Mouse (Mus musculus): ENCODE results near the gene Rab25. TPM values are rescaled to one million over a fixed set of nuclear protein-coding genes. Genes with fewer than 3 reads are reported as not detected.

Rab25 gene
- polyA plus RNA-seq, 1 experiment from 2014 or later: 14.2 TPM

MicroRNA genes within 50 kb of the gene (microRNA counts, 519-probe panel; counts per million panel counts)
- not detected for microRNA mmu-miR-1905

Small RNA genes within 50 kb of the gene (microRNA-seq; reads per million reads assigned to microRNA genes)
- not detected for gene Mir1905

Other genes starting within 250 kb of the Rab25 start
- gene Glmp, start 223.3 kb downstream of the Rab25 start, polyA plus RNA-seq (2014; fragmentation: Nextera tagmentation; extraction: Ambion mirVana): 114 and 138 TPM in 2 replicates
- gene Tmem79, start 212.2 kb downstream of the Rab25 start, polyA plus RNA-seq (2014; fragmentation: Nextera tagmentation; extraction: Ambion mirVana): 3.4 and 5.5 TPM in 2 replicates
- 36.5 and 47.4 TPM in 2 replicates for gene Smg5, start 212.0 kb downstream of the Rab25 start, polyA plus RNA-seq (2014; fragmentation: Nextera tagmentation; extraction: Ambion mirVana)
- gene Paqr6, start 183.7 kb downstream of the Rab25 start, polyA plus RNA-seq (2014; fragmentation: Nextera tagmentation; extraction: Ambion mirVana): 7.9 and 8.5 TPM in 2 replicates
- 0.28 TPM in 1 of 2 replicates, not detected in the other for gene Bglap3, start 175.6 kb downstream of the Rab25 start, polyA plus RNA-seq (2014; fragmentation: Nextera tagmentation; extraction: Ambion mirVana)
- gene Bglap2, start 169.6 kb downstream of the Rab25 start, polyA plus RNA-seq (2014; fragmentation: Nextera tagmentation; extraction: Ambion mirVana): not detected in 2 replicates
- gene Bglap, start 163.8 kb downstream of the Rab25 start, polyA plus RNA-seq (2014; fragmentation: Nextera tagmentation; extraction: Ambion mirVana): 0.57 TPM in 1 of 2 replicates, not detected in the other
- 169 and 181 TPM in 2 replicates for gene Pmf1, start 138.0 kb downstream of the Rab25 start, polyA plus RNA-seq (2014; fragmentation: Nextera tagmentation; extraction: Ambion mirVana)
- 13.1 and 19.4 TPM in 2 replicates for gene Slc25a44, start 123.2 kb downstream of the Rab25 start, polyA plus RNA-seq (2014; fragmentation: Nextera tagmentation; extraction: Ambion mirVana)
- 5.7 and 10.0 TPM in 2 replicates for gene Sema4a, start 87.1 kb downstream of the Rab25 start, polyA plus RNA-seq (2014; fragmentation: Nextera tagmentation; extraction: Ambion mirVana)
- 41.6 and 55.7 TPM in 2 replicates for gene Lmna, start 38.3 kb downstream of the Rab25 start, polyA plus RNA-seq (2014; fragmentation: Nextera tagmentation; extraction: Ambion mirVana)
- 31.6 and 32.2 TPM in 2 replicates for gene Mex3a, start 15.9 kb downstream of the Rab25 start, polyA plus RNA-seq (2014; fragmentation: Nextera tagmentation; extraction: Ambion mirVana)
- gene Lamtor2, start 4.8 kb upstream of the Rab25 start, polyA plus RNA-seq (2014; fragmentation: Nextera tagmentation; extraction: Ambion mirVana): 81.7 and 165 TPM in 2 replicates
- gene Ubqln4, start 5.5 kb upstream of the Rab25 start, polyA plus RNA-seq (2014; fragmentation: Nextera tagmentation; extraction: Ambion mirVana): 51.4 and 73.4 TPM in 2 replicates
- gene Ssr2, start 27.6 kb upstream of the Rab25 start, polyA plus RNA-seq (2014; fragmentation: Nextera tagmentation; extraction: Ambion mirVana): 260 and 303 TPM in 2 replicates
- 110 and 127 TPM in 2 replicates for gene Arhgef2, start 57.7 kb upstream of the Rab25 start, polyA plus RNA-seq (2014; fragmentation: Nextera tagmentation; extraction: Ambion mirVana)
- gene Rxfp4, start 104.8 kb upstream of the Rab25 start, polyA plus RNA-seq (2014; fragmentation: Nextera tagmentation; extraction: Ambion mirVana): not detected in 2 replicates
- 58.1 and 103 TPM in 2 replicates for gene Khdc4, start 137.5 kb upstream of the Rab25 start, polyA plus RNA-seq (2014; fragmentation: Nextera tagmentation; extraction: Ambion mirVana)
- 44.7 and 46.4 TPM in 2 replicates for gene Rit1, start 168.5 kb upstream of the Rab25 start, polyA plus RNA-seq (2014; fragmentation: Nextera tagmentation; extraction: Ambion mirVana)
- gene Syt11, start 226.9 kb upstream of the Rab25 start, polyA plus RNA-seq (2014; fragmentation: Nextera tagmentation; extraction: Ambion mirVana): 10.3 and 12.5 TPM in 2 replicates